Mouse (Mus musculus) mammary gland, adult 2 months (tissue): ENCODE results near the gene Med20. TPM values are rescaled to one million over a fixed set of nuclear protein-coding genes. Genes with fewer than 3 reads are reported as not detected.

Source experiments
- polyA plus RNA-seq: library from polyadenylated mRNA; depleted of rRNA; stranded (reverse); fragments of >200 nt; gene quantifications from 2 replicates; pipeline ENCODE4 v1.2.3, GENCODE M21; 2012; ENCODE audit warnings: low replicate concordance; rRNA removed

Gene Med20
- polyA plus RNA-seq = 20.8 and 39.5 TPM in 2 replicates

GRCm38 (mm10) chr17:47610849-47611660, at the start of gene Med20, which contains the start of the genes Bysl and Gm20517:
Gene Med20, plus strand, starts transcription at chr17:47611582.
Gene Bysl, minus strand, starts transcription at chr17:47611492.
Gene Gm20517, plus strand, starts transcription at chr17:47611589.

GRCm38 (mm10) chr17:47630678-47631065, 19.3 kb downstream of the Med20 start, which contains the start of gene Usp49:
Gene Usp49, plus strand, starts transcription at chr17:47630690.

Other genes with a start within 250 kb of the Med20 start
- gene Mrps10, start 242.7 kb upstream of the Med20 start, polyA plus RNA-seq = 19.5 and 27.3 TPM in 2 replicates
- 1.8 and 2.7 TPM in 2 replicates for gene Guca1b, start 226.2 kb upstream of the Med20 start, polyA plus RNA-seq
- gene Guca1a, start 211.0 kb upstream of the Med20 start, polyA plus RNA-seq = 1.6 and 2.7 TPM in 2 replicates
- 2.0 and 2.7 TPM in 2 replicates for gene AI661453, start 175.0 kb upstream of the Med20 start, polyA plus RNA-seq
- gene 1700001C19Rik, start 174.2 kb upstream of the Med20 start, polyA plus RNA-seq = 0.30 and 0.39 TPM in 2 replicates
- gene Taf8, start 109.3 kb upstream of the Med20 start, polyA plus RNA-seq = 23.0 and 29.7 TPM in 2 replicates
- gene Ccnd3, start 106.5 kb upstream of the Med20 start, polyA plus RNA-seq = 140 and 227 TPM in 2 replicates
- gene Bysl, start 90 bp upstream of the Med20 start, polyA plus RNA-seq = 8.7 and 11.1 TPM in 2 replicates
- gene Gm20517, start within 50 bp of the Med20 start, polyA plus RNA-seq = 1.0 and 1.2 TPM in 2 replicates
- 6.2 and 6.9 TPM in 2 replicates for gene Usp49, start 19.1 kb downstream of the Med20 start, polyA plus RNA-seq
- 114 and 120 TPM in 2 replicates for gene Tomm6, start 76.8 kb downstream of the Med20 start, polyA plus RNA-seq
- 15.2 and 18.4 TPM in 2 replicates for gene Frs3, start 77.4 kb downstream of the Med20 start, polyA plus RNA-seq
- gene Gm21981, start 82.9 kb downstream of the Med20 start, polyA plus RNA-seq = 0.98 and 1.2 TPM in 2 replicates
- 5.1 and 8.2 TPM in 2 replicates for gene Prickle4, start 83.2 kb downstream of the Med20 start, polyA plus RNA-seq
- 0.75 and 0.88 TPM in 2 replicates for gene Pgc, start 115.3 kb downstream of the Med20 start, polyA plus RNA-seq
- 55.1 and 72.0 TPM in 2 replicates for gene Tfeb, start 125.4 kb downstream of the Med20 start, polyA plus RNA-seq
- gene Mdfi, start 223.1 kb downstream of the Med20 start, polyA plus RNA-seq = 30.1 and 64.7 TPM in 2 replicates